Mouse (Mus musculus) midbrain, embryonic 11.5 days (tissue): ENCODE measurements around the gene Lrp2bp. TPM values are rescaled to one million over a fixed set of nuclear protein-coding genes. Genes with fewer than 3 reads are reported as not detected.

ENCODE experiments used
- ATAC-seq: fragments of 200-750 bp; cut with Nextera tagmentation; 2 replicates; pipeline ENCODE4 v1.8.0; 2017; ENCODE audit warnings: moderate TSS enrichment, moderate library complexity; ENCODE audit not compliant: low FRiP score
- DNase-seq: peaks from one replicate; pipeline ENCODE4 v3.0.0; 2015; ENCODE audit warnings: low spot score; ENCODE audit errors: missing footprints
- H3K27ac ChIP-seq: fragments of 300-500 bp; sonication (generic); 2 replicates; pipeline ENCODE4 v1.5.1; 2014; ENCODE audit warnings: low read depth, low read length
- H3K27me3 ChIP-seq: fragments of 300-500 bp; sonication (generic); 2 replicates; pipeline ENCODE4 v1.6.1; 2014; ENCODE audit warnings: mild to moderate bottlenecking, low read length, moderate library complexity, mixed read lengths; ENCODE audit not compliant: control insufficient read depth, insufficient read depth
- H3K36me3 ChIP-seq: fragments of 300-500 bp; sonication (generic); 2 replicates; pipeline ENCODE4 v1.6.1; 2014; ENCODE audit warnings: mild to moderate bottlenecking, low read length, moderate library complexity, mixed read lengths; ENCODE audit not compliant: control insufficient read depth, insufficient read depth
- H3K4me1 ChIP-seq: fragments of 300-500 bp; sonication (generic); 2 replicates; pipeline ENCODE4 v1.6.1; 2014; ENCODE audit warnings: low read length; ENCODE audit not compliant: control insufficient read depth, insufficient read depth
- H3K4me2 ChIP-seq: fragments of 300-500 bp; sonication (generic); 2 replicates; pipeline ENCODE4 v1.6.1; 2014; ENCODE audit warnings: mild to moderate bottlenecking, moderate library complexity
- H3K4me3 ChIP-seq: fragments of 300-500 bp; sonication (generic); 2 replicates; pipeline ENCODE4 v1.5.1; 2014; ENCODE audit warnings: low read depth, low read length
- H3K9ac ChIP-seq: fragments of 300-500 bp; sonication (generic); 2 replicates; pipeline ENCODE4 v1.6.1; 2014; ENCODE audit warnings: low read length
- H3K9me3 ChIP-seq: fragments of 300-500 bp; sonication (generic); 2 replicates; pipeline ENCODE4 v1.6.1; 2016; ENCODE audit warnings: low read length; ENCODE audit not compliant: control insufficient read depth
- WGBS: fragments of 180-500 bp; shearing (Covaris S2); extraction: QIAGEN DNeasy Blood & Tissue Kit; methylation state at CpG from one replicate; pipeline ENCODE4 v1.1.7; 2014; 5-methylcytosine and 5-hydroxymethylcytosine counted together
- polyA plus RNA-seq: library from polyadenylated mRNA; unstranded; fragments of >200 nt; fragmentation: Nextera tagmentation; extraction: Ambion mirVana; gene quantifications from 2 replicates; pipeline ENCODE4 v1.2.1, GENCODE M21; 2014

Gene Lrp2bp
- polyA plus RNA-seq, 1 experiment from 2014 or later = 0.44 TPM

- H3K36me3 ChIP-seq = 0 out of 2 replicates have a peak, but pooled peaks cover 3% of the 10 kb centered on the region
- no peak overlapping the region for H3K27ac ChIP-seq
- H3K4me2 ChIP-seq = no peak overlapping the region
- H3K9me3 ChIP-seq = no peaks in the 10 kb centered on the region
- no peaks in the 10 kb centered on the region for H3K4me1 ChIP-seq
- H3K9ac ChIP-seq = no peak overlapping the region
- no peak overlapping the region for H3K4me3 ChIP-seq
- no peak for ATAC-seq
- H3K27me3 ChIP-seq = no peaks in the 10 kb centered on the region
- no peak for DNase-seq
- 94% methylated on average over 5 of the region's 5 CpGs for WGBS
Measured at GRCm38 (mm10) chr8:46075223-46075622, 76.1 kb downstream of the Lrp2bp start.

- Histone ChIP-seq H3K36me3 (0 out of 2 replicates have a peak, but pooled peaks cover 3% of the 10 kb centered on the region), H3K9ac (no peak overlapping the region), H3K27me3 (no peaks in the 10 kb centered on the region), H3K4me3 (no peak overlapping the region), H3K9me3 (no peaks in the 10 kb centered on the region), H3K4me1 (no peaks in the 10 kb centered on the region), H3K4me2 (no peak overlapping the region), H3K27ac (no peak overlapping the region)
- ATAC-seq (no peak), DNase-seq (no peak)
- 86% methylated on average over 6 of the region's 6 CpGs for WGBS
Measured at GRCm38 (mm10) chr8:46078866-46079265, 79.8 kb downstream of the Lrp2bp start.

Other genes with a start within 250 kb of the Lrp2bp start
- 34.4 and 42.2 TPM in 2 replicates for gene Pdlim3, start 113.8 kb upstream of the Lrp2bp start, polyA plus RNA-seq
- 0.19 TPM in 1 of 2 replicates, not detected in the other for gene Ccdc110, start 64.7 kb upstream of the Lrp2bp start, polyA plus RNA-seq
- gene 1700029J07Rik, start 24.1 kb upstream of the Lrp2bp start, polyA plus RNA-seq = 2.8 and 3.4 TPM in 2 replicates
- gene Ufsp2, start 23.8 kb upstream of the Lrp2bp start, polyA plus RNA-seq = 52.6 and 55.0 TPM in 2 replicates
- gene Ankrd37, start 6.4 kb downstream of the Lrp2bp start, polyA plus RNA-seq = 14.0 and 18.5 TPM in 2 replicates
- 21.7 and 21.8 TPM in 2 replicates for gene Cfap97, start 152.5 kb downstream of the Lrp2bp start, polyA plus RNA-seq
- 5.9 and 7.1 TPM in 2 replicates for gene Snx25, start 152.9 kb downstream of the Lrp2bp start, polyA plus RNA-seq
- gene Slc25a4, start 212.0 kb downstream of the Lrp2bp start, polyA plus RNA-seq = 477 and 504 TPM in 2 replicates